Mouse (Mus musculus): ENCODE results near the gene Cnot6l.

DNA sequence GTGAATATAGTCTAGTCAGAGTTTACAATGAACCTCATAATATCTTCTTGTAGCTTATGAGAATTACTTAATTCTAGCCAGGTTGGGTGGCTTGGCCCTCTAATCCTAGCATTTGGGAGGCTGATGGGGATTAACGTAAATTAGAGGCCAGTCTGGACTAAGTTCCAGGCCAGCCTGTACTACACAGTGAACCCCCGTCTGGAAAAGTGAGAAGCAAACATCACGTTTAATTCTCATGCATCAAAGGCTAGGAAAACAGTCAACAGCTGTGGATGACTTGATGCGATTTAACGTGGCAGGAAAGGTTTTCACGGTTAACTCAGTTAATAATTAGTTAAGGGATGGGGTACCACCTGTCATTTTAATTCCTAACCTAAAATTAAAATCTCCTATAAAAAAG lies 34.3 kb upstream of the Cnot6l start:
- TF ChIP-seq POLR2A (IDR thresholded peaks at IDR 0.05; ENCODE audit: borderline replicate concordance, control insufficient read depth, low read depth, low read length) (no peak), CTCF (IDR thresholded peaks at IDR 0.05; ENCODE audit: control insufficient read depth, insufficient read depth, low read length) (no peak)
